Mouse (Mus musculus) v-Abl transformed pro-B cells (cell line): ENCODE measurements at regions not wholly inside any gene's neighbourhood (a gene's known extent, or its start where the extent isn't known, plus 50 kb on each side); places are given as distances from the start of the nearest gene placed in this dataset.

Source experiments
- in situ Hi-C, 2 experiments: fragments of 400-800 bp; cut with MboI; formaldehyde crosslinking; loops; one replicate each; pipeline ENCODE4 v1.15.1; 2025; ENCODE audit not compliant: unreplicated experiment in 2 of 2

DNA sequence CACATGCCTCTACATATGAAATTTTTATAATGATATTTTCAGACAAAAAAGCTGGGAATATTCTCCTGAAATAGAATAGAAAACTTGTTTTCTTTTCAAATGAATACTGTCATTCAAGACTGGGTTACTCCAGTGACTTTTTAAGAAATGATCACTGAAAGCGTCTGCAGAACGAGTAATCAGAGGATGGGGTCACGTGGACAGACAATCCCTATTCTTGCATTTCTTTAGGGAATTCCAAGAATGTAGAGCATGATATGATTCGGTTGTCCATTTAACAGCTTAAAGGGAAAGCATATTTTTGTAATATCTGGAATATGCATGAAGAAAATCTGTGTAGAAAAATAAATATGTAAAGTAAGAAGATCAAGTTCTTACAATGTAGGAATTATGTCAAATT lies 65.6 kb downstream of the 4933402N22Rik start:
- in situ Hi-C loops = no loop called here

GRCm38 (mm10) chr5:11989140-11989539 lies 71.3 kb downstream of the 4933402N22Rik start:
- in situ Hi-C loops = no loop called here

DNA sequence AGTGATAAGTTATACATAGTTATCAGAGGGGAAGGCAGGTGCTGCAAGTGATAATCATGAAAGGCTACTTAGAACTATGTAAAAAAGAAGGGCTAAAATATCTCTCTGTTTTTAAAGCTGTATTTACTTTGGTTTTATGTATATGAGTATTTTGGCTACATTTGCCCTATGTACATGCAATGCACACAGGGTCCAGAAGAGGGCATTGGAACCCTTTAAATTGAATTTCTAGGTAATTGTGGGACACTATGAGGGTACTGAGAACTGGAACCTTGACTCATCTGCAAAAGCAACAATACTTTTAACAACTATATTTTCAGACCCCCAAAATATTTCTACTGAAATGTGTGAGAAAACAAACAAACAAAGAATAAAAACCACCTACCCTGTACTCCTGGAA lies 82.9 kb downstream of the 4933402N22Rik start:
- in situ Hi-C loops = no loop called here

- in situ Hi-C loops = no loop called here
Measured at GRCm38 (mm10) chr5:12006473-12006872, 88.6 kb downstream of the 4933402N22Rik start.

- in situ Hi-C loops = no loop called here
Measured at GRCm38 (mm10) chr5:12016332-12016731, 98.5 kb downstream of the 4933402N22Rik start.

- in situ Hi-C loops = loop anchor here in 1 of 2 experiments (10.0 kb wide), 1 partner anchor 1346 kb away; no protein-coding TSS in a partner anchor
Measured at GRCm38 (mm10) chr5:12020489-12020888, 102.6 kb downstream of the 4933402N22Rik start.

GRCm38 (mm10) chr5:12024705-12025383 lies 107.0 kb downstream of the 4933402N22Rik start:
- in situ Hi-C loops = loop anchor here (5.0 to 10.0 kb wide), 3 partner anchors 532 to 1602 kb away; no protein-coding TSS in a partner anchor

DNA sequence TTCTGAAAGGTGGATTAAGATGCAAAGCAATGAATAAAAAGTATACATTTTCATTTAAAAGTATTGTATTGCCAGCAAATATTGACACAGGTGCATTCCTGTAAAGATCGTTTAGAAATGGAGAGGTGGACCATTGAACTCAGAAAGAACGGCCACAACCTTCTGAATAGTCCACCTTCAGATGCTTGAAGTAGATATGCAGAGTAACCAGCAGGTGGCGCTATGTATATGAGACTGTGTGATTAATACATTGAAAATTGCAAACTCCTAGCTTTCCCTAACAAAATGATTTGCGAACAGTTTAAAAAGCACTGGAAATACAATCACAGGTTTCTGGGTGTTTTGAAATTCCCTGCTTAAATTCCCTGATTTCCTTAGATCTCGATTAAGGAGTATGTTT lies 112.2 kb downstream of the 4933402N22Rik start:
- in situ Hi-C loops = loop anchor here in 1 of 2 experiments (5.0 to 10.0 kb wide), 2 partner anchors 527 to 1375 kb away; no protein-coding TSS in a partner anchor

GRCm38 (mm10) chr5:12049806-12050205 lies 132.0 kb downstream of the 4933402N22Rik start:
- in situ Hi-C loops = no loop called here

- in situ Hi-C loops = no loop called here
Measured at GRCm38 (mm10) chr5:12080191-12080590, 162.3 kb downstream of the 4933402N22Rik start.

DNA sequence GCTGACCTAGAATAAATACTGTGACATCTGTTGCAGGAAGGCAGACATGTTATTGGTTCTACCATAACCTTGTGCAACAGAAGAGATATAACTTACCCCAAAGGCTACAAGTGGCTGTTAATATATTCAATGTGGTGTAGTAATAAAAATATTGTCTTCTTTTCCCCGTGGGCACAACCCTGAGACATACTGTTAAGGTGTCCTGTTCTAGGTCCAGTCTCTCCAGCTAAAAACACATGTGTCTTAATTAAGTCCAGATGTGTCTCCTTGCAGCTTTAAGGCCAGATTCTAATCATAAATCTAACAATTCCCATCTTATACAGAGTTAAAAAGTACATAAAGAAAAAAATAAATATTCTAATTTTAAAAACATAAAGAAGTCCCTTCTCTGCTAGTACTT lies 175.8 kb downstream of the 4933402N22Rik start:
- in situ Hi-C loops = no loop called here

DNA sequence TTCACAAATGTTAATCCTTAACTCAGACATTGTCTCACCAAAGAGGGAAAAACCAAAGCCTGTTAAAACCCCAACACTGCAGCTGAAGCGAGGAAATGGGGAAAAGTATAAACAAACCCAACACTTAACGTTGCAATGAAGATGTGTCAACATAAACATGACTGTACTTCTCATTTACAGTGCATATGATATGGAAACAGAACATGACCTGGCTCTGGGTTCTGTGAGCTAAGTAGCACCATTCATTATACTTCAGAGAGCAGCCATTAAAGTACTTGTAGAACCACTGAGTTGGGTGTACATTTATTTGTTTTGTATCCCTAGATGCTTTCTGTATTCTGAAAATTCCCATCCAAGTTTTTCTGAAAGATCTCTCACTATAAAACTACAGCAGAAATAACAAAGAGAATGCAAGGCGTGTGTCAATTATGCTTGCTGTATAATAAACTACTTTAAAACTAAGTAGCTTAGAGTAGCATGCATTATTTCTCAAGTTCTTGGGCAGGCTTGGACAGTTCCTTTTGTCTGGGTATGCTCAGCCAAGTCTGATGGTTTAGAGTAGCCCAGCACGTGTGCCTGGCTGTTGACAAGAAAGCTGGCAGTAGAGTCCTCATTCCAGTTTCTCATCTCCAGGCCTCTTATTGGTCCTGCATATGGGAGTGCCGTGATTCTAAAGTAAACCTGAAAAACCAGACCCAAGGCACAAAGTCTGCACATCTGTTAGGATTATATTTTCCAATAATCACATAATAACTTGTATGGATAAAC lies 198.9 kb downstream of the 4933402N22Rik start:
- in situ Hi-C loops = no loop called here

DNA sequence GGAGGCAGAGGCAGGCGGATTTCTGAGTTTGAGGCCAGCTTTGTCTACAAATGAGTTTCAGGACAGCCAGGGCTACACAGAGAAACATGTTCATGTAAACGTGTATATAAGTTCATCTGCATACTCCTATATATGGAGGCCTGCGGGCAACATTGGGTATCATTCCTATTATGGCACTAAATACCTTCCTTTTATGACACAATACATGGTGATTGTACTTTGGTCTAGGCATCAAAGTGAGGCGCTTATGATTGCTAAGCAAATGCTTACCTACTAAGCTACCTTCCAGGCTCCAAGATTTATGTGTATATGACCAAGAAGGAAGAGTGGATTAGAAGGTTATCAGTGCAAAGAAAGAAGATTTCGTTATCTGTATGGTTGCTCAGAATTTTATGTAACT lies 207.1 kb downstream of the 4933402N22Rik start:
- in situ Hi-C loops = no loop called here

- in situ Hi-C loops = no loop called here
Measured at GRCm38 (mm10) chr5:12127484-12128265, 209.8 kb downstream of the 4933402N22Rik start.

DNA sequence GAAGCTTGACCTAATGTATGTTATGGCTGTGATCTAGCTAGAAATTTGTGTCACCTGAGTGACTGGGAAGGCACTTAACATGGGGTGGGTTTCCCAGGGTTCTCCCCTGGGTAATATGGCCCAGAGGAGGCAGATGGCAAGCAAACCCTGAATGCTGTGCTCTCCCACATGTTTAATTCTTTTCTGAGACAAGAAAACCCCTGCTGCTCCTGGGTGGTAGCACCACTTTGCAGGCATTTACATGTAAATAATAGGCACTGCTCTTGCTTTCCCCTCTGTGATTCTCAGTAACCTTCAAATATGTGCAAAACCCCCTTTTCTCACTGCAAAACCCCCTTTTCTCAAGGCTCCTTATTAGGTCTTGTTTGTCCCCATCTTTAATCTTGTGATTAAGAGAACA lies 221.1 kb downstream of the 4933402N22Rik start:
- in situ Hi-C loops = no loop called here

DNA sequence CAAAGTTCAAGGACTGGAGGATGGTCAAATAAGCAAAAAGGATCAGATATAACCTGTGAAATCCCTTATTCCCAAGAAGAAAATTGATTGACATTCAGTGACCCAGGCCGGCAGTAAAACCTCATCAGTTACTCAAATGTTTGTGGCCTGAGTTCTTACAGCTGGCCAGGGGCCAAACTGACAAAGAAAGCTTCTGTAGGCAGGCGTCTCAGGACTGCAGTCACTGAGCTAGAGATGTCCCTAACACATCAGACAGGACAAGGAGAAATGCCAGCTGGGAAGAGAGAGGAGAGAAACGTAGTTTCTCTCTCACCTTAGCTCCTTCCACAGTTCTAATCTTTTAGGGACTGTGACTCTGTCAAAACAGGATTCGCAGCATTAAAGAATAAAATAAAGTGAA lies 229.9 kb upstream of the Sema3d start:
- in situ Hi-C loops = no loop called here

GRCm38 (mm10) chr5:12154551-12155091 lies 228.6 kb upstream of the Sema3d start:
- in situ Hi-C loops = no loop called here

- in situ Hi-C loops = no loop called here
Measured at GRCm38 (mm10) chr5:12191681-12192080, 191.5 kb upstream of the Sema3d start.

- in situ Hi-C loops = no loop called here
Measured at GRCm38 (mm10) chr5:12207452-12207851, 175.7 kb upstream of the Sema3d start.

DNA sequence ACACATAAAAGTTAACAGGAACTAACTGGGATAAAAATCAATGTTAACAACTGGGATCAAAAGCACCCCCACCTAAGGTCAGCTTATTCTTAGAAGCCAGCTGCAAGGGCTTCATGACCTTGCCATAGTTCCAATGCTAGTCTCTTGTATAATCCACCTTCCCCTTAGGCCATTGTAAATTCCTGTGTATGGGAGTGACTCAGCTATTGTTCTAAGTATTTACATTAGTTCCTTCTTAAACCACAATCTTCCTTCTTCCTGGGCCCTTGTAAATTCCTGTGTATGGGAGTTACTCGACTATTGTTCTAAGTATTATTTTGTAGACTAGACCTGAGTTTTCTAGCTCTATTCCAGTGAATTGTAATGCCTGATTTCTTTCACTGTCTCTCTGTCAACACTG lies 173.6 kb upstream of the Sema3d start:
- in situ Hi-C loops = no loop called here

- in situ Hi-C loops = no loop called here
Measured at GRCm38 (mm10) chr5:12213448-12213847, 169.7 kb upstream of the Sema3d start.
